Mouse (Mus musculus) ovary, postnatal 14 days (tissue): Measurements from ENCODE around the gene Wwox.

Experiments
- DNase-seq: peaks from one replicate; pipeline ENCODE4 v3.0.0; 2022; ENCODE audit warnings: low spot score

The Wwox gene

DNA sequence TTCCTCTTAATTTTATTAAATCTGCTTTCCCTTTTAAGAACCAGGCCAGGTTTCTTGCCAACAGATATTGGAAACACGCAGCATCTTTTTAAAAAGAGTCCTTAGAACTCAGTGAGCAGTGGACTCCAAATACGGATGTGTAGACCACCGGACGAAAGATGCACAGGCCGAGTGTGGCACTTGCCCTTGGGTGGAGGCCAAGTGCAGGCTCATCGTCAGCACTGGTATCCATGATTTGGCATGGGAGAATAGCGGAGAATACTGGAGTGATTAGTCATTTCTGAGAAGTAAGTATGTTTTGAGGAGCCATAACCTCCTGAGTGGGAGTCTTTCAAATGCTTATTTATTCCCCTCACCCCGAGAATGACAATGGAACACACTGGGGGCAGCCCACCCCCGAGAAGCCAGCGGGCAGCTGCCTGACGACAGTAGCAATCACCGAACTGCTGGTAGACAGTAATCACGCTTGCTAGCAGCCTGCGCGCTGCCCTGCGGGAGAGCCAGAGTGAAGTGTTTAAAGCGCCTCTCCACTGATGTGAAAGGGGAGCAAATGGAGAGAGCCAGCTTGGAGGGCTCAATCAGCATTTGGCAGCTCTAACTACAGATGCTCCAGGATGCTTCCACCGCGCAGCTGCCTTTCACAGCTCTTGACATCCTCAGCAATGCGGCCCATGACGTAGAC lies 29.2 kb downstream of the Wwox start:
- DNase-seq = no peak

DNA sequence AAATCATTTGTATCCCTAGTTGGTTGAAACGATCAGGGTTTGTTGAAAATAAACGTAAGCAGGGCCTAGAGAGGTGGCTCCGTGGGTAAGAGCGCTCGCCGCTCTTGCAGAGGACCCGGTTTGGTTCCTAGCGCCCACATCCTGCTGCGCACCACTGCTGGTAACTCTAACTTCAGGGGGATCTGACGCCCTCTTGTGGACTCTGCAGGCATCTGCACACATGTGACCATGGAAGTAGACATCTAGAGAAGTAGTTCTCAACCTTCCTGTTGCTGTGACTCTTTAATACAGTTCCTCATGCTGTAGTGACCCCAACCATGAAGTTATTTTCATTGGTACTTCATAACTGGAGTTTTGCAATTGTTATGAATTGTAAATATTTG lies 29.7 kb downstream of the Wwox start:
- DNase-seq = no peak

DNA sequence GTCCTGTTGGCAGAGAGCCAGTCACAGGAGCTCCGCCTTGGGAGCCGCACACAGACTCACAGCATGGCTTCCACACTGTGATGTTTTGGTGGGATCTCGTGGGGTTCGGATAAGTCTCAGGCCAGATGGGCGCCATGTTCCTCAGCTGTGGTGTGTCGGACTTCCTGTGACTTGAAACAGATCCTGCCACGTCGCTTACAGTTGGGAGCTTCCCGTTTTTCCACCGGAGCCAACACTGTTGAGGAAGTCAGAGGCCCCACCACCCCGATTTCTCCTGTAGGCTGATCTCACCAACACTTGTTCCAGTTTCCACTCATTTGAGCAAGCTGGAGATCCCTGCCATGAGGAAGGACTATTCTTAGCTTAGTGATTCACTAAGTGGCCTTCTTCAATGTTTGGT lies 34.1 kb downstream of the Wwox start:
- no peak for DNase-seq

DNA sequence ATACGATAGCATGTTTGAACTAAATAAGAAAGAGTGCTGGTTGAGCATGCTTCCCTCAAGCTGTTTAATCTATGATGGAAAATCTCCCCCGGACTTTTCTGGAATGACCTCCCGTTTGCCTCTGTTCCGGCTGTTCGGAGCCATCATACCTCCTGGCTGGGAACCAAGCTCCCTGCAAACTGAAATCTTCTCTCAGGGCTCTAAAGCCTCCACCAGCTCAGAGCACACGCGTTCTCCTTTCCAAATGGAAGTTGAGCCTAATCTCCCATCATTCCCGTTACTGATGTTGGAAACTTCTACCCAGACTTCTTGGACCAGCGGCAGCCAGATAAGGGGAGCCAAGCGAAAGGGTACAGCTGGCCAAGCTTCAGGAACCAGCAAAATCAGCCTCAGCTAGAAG lies 37.5 kb downstream of the Wwox start:
- no peak for DNase-seq

DNA sequence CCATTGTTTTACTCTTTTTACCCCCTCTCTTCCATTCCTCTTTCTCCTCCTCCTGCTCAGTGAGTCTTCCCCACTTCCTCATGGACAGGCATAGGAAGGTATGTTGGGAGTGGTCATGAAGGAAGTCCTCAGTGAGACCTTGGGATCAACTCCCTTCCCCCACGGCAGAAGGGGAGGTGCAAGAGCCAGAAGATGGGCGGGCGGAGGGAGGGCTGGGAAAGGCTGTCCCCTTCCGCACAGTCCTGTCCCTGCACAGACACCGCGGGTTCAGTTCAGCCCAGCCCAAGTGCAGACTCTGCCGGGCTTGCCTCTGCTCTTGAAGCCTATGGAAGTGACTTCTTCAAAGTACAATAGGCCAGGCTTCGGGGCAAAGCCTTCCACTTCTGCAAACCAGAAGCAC lies 38.3 kb downstream of the Wwox start:
- no peak for DNase-seq

DNA sequence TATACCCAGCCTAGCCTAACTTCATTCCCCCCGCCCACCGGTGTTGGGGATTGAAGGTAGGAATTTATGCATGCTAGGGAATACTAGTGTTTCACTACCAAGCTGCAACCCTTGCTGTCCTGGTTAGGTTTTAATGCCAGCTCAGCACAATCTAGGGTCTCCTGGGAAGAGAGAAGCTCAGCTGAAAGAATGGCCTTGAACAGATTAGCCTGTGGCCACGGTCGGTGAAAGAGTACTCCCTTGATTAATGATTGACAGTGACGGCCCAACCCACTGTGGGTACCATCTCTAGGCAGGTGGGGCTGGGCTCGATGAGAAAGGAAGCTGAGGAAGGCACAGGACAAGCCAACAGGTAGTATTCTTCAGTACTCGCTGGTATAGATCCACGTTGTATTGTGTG lies 40.3 kb downstream of the Wwox start:
- DNase-seq = no peak

DNA sequence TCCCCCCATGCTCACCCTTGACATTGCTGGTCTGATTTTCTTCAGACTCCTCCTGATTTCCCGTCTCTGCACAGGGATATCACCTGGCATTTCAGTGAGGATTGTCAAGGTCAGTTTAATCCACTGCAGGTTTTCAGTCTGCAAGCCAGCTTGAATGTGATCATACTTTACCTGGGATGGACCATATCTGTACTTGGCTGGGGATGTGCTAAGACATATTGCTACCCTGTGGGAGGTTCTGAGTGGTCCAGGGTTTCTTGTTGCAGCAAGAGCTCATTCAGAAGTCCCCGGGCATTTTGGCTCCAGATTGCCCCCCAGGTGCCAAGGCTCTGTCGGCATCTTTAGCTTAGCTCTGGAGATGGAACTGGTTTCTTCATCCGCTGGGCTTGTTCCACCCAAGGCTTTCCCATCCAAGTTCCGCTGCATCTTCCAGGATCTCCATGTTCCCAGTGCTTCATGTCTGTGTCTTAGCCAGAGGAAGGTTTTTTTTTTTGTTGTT lies 52.3 kb downstream of the Wwox start:
- no peak for DNase-seq

DNA sequence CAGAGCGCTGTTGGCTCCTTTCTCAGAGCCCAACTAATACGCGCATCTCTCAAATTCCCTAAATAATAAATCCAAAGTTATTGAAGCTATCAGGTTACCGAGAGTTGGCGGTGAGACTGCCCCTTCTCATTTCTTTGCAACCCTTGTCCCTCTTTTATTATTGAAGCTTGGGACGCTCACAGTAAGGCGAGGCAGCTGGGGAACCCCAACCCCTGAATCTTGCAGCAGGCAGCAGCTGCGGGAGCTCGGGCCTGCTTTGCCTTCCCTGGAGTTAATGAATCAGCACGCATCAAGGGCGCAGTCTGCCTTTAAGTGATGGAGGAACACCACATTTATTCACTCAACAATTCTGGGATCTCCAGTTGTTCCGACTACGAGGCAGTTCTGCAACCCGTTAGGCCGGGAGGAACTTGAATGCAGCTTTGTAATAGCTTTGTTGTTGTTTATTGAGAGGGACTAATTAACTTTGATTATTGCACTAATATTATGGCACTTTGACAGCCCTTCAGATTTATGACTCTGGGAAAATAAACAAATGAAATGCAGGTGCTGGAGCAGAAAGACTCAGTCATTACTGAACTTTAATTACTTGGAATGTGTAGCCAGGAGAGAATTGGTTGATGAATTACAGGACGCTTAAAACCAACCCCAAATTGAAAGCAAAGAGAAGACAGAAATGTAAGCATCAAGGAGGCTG lies 60.1 kb downstream of the Wwox start:
- DNase-seq = no peak

DNA sequence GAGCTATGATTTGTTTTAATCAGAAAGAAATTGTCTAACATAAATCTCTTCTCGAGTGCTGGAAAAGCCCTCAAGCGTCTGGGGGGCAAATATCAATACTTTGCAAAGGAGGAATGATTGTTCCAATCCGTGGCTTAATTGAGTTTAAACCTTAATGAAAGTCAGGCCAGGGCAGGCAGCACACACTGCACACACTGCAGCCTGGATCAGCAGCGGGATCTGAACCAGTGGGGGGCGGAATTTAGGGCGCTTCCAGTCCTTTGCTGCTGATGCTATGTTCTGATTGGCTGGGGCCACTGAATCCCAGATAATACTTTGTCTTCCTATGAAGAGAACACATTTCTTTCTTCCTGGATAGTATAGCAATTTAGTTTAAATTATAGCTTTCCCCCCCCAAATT lies 62.5 kb downstream of the Wwox start:
- no peak for DNase-seq

DNA sequence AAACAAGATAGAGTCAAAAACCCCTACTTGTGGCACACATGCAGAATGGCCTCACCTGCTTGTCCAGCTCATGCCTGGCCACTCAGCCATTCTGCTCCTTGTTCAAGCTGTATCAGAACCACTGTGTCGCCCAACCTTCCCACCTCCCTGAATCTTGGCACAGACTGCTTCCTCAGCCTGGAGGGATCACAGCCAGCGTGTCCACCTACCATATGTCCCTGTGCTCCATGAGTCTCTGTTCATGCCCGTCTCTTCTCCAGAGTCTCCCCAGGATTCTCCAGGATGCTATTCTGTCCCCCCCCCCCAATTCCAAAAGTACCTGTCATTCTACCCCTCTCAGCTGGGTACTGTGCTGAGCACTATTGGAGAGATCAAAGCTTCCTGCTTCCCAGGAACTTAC lies 63.7 kb downstream of the Wwox start:
- no peak for DNase-seq

DNA sequence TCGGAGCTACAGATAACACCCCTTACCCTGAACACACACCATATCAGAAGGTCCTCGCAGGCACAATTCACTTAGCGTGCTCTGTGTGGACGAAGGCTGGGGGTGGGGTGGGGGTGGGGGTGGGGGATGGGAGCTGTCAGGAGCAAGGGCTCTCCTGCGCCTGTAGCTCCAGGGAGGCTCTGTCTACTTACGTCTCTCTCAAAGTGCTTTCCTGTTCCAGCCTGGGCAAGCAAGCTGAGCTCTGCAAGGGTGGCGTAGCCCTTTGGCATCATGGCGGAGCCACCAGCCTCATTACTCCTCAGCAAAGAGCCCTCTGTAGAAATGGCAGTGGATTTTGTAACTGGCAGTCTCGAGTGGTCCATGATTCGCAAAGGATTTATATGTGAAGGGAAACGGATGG lies 65.4 kb downstream of the Wwox start:
- DNase-seq = no peak

DNA sequence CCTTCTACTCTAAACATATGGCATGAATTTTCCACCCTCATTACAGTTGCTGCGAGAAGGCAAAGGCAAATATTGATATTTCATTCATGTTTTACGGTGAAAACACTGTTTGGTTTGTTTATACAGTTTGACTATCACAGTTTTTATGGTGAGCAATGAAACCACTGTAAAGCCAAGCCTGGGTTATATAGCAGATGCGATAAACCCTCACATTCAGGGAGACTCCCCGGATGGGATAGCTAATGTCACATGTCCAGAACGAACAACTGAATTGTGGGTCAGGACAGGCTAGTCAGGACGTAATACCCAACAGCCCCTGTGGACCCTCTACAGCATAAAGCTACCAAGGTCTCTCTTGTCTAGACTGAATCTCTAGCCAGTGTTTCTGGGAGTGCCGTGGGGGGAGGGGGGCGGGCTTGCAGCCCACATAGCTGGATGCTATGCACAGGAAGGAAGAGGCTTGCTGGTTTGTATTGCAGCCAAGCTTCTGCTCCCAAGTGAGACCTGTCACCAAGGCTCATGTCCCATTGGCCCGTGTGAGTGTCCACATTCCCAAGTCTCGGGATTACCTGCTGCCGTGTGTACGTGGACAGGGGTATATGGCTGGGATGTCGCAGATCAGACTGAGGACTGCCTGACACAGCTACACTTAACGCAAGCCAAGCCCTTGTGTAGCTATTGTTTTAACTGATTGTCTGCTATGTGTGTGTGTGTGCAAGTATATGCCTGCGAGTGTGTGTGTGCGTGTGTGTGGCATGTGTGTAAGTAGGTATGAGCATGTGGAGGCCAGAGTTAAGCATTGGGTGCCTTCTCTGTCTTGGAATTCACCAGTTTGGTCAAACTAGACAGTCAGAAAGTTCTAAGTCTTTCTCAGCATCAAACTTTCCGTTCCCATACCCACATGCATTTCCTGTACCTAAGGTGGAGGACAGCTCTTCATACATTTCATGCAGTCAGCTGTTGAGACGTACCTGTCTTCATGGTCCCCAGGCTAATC lies 66.2 kb downstream of the Wwox start:
- DNase-seq = no peak

DNA sequence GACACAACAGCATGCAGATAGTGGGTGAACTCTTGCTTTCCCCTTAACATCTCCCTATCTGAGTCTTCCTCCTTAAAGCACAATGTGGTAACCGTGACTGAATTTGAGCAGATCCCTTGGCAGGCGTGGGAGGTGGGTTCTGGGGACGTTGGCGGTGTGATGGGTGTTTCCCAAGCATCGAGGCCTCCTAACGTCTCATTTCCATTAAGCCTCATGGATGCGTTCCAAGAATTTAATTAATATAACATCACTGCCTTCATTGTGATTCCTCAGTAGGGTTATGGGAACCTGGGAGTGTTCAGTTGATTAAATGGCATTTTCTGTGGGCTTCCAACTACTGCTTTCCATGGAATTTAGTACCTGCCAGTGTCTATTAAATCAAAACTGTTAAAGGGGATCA lies 67.9 kb downstream of the Wwox start:
- no peak for DNase-seq

DNA sequence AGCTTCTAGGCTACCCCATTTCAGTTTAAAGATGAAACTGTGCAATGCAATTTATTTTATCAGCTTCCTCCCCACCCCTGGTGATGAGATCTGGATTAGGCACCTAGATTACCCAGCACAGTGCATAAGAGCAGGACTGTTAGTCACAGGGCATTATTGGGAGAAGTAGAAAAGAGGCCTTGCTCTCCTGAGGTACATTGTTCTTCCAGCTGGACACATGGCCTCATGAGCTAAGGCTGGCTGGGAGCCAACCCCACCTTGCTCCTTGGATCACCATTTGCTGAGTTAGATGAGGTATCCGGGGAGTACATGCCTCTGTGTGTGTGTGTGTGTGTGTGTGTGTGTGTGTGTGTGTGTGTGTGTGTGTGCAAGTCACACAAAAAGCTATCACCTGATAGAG lies 70.8 kb downstream of the Wwox start:
- DNase-seq = no peak

DNA sequence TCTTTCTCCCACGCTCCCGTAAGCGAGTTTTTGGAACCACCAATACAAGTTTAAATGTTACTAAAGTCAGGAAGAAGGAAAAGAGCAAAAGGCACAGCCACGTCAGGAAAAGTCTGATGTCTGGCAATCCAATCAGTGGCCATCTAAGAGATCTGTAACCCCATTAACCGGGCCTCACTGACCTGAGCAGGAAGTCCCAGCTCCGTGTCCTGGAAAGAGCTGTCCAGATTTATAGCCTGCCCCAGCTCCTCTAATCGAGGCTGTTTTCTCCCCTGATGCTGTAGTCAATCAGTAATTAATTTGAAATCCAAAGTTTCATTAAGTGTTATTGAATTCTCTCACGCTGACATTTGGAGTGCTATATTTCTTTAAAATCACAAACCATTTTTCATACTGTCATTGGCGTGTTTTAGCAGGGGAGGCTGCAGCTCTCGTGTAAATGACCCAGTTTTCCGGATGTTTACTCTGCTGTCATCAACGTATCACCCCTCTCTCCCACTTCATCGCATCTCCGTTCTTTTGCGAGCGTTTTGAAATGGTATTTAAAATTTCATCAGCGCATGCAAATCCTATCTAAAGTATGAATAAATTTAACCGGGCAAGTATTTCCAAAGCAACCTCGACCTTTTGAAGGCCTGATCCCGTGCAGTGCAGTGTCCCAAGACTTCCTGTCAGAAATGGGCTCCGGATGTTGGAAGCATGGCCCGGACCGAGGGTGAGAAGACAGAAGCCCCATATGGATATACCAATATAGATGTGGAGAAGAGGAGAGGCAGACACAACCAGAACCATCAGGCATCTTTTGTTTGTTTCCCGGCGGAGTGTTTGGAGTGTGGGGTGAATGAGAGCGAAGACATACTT lies 72.8 kb downstream of the Wwox start:
- no peak for DNase-seq

DNA sequence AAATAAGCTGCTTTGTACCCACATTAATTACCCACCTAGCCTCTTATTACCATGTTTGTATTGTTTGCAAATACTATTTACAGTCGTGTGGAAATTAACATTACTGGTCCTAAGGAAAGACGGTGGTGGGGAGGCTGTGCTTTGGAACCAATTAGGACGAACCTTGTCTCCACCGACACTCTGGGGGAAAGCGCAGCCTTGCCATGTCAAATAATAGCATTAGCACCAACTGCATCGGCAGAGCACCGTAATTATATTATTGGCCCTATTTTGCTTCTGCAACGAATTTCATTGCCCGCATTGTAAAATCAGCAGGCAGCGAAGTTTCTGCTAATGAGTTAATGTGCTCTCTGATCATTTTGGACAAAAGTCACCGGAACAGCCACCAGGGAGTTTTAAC lies 75.2 kb downstream of the Wwox start:
- DNase-seq = no peak

DNA sequence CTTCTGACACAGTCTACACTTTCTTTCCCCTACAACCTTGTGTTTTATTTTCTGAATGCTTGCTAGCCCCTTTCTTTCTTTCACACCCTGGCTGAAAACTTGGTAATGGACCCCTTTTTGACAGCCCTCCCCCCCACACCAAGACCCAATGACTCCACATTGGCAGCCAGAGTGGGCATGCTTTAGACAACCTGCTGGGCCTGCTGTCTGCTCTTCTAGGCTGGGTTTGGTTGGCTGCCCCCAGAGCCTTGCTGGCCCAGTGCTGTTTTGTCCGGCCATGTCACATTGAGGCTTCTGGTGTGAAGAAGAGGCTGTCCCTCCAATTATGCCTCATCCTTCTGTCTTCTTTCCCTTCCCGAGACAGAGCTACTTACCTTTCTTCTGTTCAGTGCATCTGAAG lies 83.6 kb downstream of the Wwox start:
- no peak for DNase-seq

DNA sequence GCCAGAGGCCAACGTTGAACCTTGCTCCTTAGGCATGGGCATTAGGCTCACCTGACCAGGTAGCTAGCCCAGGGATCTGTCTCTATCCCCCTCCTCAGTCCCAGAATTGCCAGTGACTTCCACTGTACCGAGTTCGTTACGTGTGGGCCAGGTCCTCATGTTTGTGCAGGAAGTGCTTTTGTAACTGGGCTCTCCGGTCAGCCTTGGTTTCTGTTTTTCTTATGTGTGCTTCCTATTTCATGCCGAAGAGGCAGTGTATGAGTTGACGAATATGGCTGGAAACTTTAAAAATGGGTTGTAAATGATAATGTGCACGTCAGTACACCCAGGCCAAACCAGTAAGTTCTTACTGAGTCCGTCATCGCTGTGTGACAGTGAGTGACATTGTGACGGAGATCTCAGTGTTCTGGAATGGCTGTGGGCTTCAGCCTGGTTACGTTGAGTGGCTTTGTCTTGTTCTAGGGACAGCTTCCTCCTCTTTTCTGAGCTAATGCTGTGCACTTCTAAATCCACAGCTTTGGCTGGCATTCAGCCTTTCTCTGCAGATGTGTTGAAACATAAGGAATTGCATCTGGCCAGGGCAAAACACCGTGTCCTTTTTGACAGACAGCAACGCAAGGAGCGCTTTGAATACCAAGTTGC lies 87.3 kb downstream of the Wwox start:
- DNase-seq = no peak

DNA sequence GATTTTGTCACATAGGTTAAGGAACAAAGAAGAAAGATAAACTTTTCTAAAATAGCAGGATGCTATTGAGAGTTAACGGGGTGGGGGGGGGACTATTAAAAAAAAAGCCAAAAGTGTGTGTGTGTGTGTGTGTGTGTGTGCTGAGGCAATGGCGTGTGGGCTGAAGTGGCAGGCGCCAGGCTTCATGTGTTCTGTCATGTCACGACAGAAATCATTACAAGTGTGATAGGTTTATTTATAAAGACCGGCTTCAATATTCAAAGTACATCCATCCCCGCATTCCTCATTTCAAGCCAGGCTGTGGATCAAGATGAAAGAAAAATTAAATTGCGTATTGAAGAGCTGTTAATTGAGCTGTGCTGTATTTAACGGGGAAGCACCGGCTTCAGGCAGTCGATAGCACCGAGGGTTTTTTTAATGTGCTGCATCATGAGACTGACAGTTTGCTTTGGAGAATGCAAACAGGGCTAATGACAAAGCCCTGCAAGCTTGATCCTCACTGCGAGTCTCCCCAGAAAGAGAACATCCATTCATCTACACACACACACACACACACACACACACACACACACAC lies 88.3 kb downstream of the Wwox start:
- no peak for DNase-seq

DNA sequence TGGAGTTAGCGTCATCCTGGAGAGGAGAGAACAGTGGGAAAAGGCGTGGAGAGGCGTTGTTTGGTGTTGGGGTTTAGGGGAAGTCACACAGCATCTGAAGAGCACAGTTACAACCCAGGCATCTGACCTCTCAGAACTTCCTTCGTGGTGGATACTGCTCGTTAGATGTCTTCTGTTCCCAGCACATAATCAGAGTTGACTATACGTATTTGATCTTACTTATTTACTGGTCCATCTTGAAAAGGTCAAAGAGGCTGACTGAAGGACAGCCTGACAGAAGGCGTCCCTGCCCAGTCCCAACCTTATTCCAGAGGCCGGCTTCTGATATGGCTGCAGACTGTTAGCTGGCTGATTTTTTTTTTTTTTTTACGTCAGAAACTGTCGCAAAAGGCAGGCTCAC lies 90.1 kb downstream of the Wwox start:
- DNase-seq = no peak

DNA sequence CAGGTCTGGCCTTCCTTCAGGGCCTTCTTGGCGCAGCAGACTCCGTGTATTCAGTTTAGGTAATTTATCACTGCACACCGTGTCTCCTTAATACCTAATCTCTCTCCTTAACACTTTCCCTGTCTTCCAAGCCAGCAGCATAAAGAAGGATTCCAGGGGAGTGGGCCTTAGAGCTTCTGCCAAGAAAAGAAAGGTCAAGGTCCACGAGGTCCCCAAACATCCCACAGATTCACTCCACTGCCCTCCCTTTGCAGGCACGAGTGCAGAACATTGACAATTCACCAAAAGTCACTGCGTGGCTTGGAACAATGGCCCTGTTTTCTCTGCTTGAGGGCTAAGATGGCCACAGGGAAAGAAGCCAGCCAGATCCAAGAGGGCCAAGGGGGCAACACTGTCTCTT lies 96.7 kb downstream of the Wwox start:
- DNase-seq = no peak
